Mouse (Mus musculus) lung, postnatal 4 days (tissue): ENCODE data around the gene Magi1.

Experiments used
- DNase-seq, 2 experiments: peaks; one replicate each; pipeline ENCODE4 v3.0.0; 2021

Magi1 gene

DNA sequence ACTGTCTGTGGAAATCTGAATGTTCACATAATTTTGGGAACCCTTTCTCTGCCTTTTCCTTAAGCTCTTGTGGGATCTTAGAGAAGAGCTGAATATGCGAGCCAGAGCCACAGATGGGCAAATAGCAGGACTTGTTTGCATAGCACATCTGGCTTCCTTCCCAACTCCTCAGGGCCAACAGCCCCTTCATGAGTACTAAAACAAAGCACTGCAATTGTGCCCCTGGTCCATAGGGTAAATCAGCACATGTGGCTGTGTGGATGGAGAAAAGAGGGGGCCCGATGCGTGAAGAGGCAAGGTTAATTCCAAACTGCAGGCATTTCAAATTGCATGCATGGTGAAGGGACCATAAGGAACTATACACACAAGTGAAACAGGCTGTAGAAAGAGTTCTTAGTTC lies 180.1 kb downstream of the Magi1 start:
- peak in 1 of 2 experiments; percentile 28 for DNase-seq

DNA sequence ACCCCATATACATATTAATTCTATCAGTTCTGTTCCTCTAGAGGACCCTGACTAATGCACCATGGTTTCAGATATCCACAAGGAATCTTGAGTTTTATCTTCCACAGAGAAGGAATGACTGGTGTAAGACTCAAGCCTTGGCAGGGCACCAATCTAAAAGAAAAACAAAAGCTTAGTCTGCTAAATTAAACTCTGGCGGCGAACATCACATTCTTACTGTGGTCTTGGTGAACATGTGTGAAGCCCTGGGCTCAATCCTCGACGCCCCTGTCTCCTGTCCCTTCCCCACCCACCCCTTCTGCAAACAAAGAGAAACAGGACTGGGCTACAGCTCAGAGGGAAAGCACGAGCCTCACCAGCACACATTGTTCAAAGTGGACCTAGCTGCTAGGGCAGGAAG lies 182.5 kb downstream of the Magi1 start:
- no peak for DNase-seq

DNA sequence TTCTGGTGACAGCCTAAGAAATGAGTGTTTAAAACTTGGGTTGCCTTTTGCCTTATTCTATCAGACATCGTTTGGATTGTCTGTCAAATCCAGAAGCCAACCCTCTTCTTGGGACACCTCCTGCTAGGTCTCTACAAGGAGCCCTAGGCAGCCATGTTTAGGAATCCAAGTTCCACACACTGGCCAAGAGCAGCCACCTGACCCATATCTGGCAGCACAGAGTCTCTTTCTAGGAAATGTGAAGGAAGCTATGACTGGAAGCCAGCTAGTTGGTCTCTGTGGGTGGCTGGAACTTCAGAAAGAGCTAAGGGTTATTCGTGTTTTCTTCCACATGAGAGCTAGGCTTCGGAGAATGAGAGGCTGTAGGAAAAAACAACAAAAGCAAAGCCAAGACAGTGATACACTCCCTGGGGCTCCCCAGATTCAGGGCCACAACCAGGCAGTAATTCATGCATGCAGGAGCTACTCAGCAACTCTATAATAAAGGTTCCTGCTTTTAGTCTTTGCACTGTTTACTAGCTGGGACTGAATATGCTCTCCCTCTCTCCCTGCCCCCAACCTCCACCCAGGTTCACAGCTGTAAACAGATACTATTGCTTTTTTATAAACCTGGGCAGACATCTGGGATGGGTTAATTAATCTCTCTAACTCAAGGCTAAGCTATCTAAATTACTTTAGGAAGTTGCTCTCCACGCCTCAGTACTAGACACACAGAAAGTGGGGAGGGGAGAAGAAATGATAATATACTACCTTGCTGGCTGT lies 188.6 kb downstream of the Magi1 start:
- DNase-seq = no peak

DNA sequence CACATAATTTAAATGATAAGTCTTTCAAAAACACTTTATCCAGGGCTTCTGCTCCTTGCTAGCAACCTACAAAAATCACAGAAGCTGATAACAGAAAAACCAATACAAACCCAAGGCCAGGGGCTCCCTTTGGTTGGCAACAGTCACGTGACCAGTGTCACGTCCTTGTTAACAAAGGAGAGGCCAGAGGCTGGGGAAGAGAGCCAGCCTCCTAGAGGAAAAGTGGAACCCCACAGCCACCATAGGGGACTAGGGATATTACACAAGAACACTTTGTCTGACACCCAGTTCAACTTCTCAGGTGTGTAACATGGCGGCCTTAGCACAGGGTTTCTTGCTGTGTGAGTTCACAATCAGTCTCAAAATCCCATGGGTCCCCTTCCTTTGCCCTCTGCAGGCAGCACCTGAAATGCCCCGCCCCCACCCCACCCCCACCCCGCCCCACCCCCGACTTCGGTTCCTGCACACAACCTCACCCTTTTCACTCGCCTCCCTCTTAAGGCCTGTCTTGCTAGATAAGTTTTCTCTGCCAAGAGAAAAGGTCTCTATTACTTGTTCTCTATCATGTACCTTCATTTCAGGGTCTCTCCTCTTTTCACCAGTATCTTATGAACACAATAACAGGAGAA lies 190.6 kb downstream of the Magi1 start:
- DNase-seq = no peak

DNA sequence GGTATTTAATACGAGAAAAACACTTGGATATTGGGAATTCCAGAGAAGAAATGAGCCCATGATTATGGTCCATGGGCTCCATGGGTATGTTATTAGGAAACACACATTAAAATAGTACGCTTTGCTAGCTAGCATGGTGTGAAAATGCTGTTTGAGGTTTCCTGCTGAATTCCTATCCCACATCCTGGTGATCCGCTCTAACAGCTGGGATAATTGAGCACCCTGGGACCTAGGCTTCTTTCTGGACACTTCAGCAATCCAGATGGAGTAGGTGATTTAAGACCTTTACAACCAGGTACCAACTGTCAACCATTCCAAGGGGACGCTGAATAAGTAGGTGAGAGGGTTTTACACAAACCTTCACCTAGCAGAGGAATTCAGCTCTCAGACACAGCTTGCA lies 191.2 kb downstream of the Magi1 start:
- no peak for DNase-seq

DNA sequence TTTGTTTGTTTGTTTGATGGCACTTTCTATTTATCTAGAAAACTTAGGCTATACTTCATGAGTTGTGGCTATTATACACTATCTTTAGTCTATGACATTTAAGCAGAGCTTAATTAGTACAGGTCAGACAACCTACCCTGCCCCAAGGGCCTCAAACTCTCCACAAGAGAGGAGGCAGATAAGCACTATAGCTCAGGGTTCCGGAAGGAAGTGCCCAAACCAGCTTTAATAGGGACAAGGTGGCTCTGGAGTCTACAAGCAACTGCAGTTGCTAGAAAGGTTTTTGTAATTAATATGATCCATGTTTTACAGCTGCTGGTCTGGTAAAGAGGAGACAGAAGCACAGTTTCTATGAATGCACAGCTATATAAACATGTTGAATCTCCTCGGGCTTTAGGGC lies 196.9 kb downstream of the Magi1 start:
- DNase-seq = no peak

DNA sequence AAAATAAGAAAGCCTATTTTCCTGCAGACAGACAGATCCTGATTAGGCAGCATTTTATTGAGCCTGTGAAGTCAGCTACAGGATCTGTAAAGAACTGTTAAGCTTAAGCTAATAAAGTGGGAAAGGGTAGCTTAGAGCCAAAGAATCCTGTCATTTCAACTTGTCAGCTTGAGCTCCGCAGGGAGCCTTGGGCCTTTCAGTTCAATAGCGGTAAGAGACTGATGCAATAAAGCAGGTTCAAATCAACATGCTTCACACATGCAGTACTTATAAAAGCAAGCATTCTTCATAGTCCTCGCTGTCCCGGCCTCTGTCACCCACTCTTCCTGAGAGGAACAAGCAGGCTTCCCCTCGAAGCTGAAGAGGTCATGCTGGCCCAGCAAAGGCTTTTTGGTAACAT lies 199.0 kb downstream of the Magi1 start:
- no peak for DNase-seq

DNA sequence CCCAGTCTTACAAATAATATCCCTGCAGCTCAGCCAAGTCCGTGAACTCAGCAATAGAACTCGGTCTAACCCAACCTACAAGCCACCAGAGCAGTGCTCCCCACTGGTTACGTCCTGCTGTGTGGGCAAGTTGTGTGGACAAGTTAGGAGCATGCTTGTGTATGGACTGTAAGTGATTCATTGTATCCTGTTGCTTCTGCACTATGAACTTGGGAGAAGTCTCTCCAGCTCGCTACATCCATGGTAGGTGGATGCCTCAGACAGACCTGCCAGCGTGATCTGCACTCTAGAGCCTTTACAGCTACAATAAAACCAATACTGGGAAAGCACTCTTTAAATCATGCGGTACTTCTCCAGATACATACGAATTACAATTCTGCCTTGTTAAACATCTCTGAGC lies 200.3 kb downstream of the Magi1 start:
- no peak for DNase-seq

DNA sequence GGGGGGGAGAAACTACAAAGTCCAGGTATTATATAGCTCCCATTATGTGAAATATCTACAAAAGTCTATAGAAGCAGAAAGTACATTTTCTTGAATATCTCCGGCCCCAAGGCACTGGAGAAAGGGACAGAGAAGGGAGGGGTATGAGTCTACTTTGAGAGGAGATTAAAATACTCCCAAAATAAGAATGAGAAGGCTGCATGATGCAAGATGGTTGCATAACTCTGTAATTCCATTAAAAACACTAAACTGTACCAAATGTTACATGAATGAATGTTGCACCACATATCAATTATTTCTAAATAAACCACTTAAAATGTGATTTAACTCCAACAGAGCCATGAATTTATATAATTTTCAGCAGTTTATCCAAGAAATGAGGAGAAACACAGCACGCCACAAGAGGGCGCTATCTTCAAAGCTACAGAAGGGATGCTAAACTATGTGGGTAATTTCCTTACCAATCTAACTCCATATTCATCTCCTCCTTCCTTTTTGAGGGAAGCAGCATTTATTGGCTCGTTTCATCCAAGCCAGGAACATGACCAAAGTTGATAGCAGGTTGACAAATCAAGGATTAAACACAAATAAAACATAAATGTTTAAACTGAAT lies 202.7 kb downstream of the Magi1 start:
- peak; percentile 62 to 79 for DNase-seq

DNA sequence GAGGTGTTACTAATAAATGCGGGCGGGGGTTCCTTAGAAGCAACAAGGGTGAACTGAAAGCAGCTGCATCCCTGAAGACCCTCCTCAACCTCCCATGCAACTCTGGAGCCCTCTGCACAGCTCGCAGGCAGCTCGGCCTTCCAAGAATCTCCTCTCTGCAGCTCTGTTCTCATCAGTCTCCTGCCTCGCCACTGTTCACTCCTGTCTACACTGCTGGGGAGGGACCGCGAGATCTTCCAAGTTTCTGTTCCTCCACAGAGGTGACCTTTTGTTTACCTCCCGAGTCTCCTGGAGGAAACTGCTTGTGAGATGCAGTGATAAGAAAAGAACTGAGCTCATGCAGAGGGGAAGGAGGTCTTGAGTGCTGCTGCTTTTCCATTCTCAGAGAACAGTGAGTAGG lies 204.8 kb downstream of the Magi1 start:
- no peak for DNase-seq

DNA sequence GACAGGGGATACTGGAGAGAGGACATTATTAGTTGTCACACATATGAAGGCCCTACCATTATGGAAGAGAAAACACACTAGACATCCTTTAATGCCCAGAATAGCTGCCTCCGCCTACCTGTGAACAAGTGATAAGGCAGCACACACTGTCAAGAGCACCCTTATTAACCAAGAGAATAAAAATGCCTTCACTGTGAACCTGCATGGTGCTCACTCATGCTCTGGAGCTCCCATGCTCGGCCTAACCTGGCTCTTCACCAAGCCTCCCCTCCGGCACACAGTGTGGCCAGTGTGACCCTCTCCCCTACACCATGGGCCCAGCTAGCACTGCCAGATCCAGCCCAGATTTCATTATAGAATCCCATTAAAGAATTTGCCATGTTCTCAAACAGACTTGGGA lies 206.7 kb downstream of the Magi1 start:
- DNase-seq = no peak

DNA sequence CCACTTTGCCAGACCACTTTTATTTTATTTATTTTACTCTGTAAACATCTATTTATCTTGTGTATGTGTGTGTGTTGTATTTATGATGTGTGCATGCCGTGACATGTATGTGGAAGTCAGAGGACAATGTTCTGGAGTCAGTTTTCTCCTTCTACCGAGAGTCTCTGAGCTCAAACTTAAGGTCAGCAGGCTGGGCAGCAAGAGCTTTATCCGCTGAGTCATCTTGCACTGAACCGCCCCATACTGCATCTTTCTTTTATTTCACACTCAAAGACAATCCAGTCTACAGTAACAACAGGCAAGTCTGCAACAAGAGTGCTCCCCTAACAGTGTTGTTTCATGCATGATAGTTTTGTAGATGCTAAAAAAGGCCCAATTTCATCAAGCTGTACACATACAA lies 207.7 kb downstream of the Magi1 start:
- DNase-seq = no peak

DNA sequence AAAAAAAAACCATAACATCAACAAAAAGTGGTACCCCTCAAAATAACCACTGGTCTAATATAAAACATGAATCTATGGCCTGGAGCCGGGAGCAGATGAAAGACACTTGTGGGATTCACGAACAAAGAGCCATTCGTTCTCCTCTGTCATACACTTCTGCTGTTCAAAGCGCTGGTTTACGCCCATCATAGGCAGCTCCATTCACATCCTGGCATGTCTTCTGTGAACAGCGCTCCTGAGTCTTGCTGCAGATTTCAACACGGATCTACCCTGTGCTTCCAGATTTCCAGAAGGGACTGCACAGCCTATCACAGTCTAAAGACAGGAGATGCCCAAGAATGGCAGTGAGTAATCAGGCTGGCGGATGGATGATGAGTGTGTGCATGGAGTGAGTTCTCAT lies 208.5 kb downstream of the Magi1 start:
- DNase-seq = no peak

DNA sequence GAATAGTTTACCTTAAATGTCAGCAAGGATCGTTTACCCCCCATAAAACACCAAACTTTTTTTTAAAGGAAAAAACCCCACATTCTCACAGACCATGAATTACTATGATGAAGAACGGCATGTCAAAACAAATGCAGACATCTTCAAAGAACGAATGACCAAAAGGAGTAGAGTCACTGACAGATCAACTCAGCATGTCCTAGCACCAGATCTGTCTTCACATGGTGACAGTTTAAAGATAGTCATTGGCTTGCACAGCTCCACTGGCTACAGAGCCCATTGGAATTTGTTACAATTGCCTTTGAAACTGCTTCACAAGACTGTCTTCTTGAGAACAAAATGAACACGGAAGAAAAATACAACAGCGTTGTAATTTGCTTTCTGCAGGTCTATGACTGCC lies 212.0 kb downstream of the Magi1 start:
- DNase-seq = no peak

DNA sequence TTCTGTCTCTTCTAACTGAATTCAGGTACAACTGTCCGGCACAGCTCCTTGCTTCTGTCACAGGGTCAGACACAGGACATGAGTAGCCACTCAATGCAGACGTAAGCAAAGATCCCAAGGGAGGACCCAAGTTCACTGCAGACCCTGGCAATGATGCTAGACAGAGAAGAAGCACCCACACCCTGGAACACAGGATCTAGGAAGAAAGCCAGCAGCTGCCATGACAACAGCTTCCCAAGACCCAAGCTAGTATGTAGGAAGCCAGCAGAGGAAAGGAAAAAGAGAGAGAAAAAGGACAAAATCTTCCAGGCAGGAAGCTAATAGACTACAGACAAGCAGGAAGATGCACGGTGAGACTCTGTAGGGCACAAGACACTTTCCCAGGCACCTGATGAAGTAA lies 213.0 kb downstream of the Magi1 start:
- no peak for DNase-seq

DNA sequence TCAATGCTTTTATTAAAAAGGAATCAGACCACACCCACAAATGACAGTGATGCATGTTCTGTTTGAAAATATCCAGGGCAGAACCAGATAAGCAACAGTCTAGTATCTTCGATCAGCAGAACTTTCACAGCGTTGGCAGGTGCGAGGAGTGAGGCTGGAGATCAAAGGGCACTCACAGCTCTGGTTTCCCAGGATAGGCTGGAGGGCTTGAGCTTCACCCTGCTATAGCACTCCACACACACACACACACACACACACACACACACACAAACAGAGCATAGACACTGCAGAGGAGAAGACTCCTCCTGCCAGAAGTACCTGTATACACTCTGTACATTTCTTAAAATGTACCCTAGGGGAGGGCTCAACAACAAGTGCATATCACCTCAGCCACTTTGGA lies 214.3 kb downstream of the Magi1 start:
- DNase-seq = no peak

DNA sequence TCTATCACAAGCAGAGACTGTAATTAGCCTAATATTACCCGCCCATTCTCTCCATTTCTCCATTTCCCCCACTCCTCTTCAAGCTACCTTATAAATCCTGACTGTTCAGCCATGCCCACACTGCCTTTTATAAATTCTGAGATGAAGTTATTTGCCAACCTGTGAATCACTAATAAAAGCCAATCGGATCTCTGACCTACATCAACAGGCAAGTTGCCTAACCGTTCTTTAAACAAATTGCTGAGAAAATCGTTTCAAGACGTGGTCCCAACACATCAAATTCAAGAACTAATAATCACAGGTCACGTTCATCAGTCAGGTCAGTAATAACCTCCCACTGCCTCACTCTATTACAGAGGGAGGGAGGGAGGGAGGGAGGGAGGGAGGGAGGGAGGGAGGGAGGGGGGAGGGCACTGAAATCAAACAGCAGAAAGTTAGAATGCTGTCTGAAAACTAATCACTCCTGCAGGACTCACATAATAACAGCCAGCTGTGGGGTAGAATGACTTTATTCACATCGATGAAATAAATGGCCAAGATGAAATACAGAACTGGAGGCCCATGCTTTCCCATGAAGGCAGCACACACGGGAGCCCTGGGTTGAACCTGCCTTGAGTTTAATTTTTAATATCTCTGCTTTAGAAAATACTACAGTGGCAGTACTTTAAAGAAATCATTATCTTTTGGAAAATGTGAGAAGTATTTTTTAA lies 215.8 kb downstream of the Magi1 start:
- DNase-seq = no peak

DNA sequence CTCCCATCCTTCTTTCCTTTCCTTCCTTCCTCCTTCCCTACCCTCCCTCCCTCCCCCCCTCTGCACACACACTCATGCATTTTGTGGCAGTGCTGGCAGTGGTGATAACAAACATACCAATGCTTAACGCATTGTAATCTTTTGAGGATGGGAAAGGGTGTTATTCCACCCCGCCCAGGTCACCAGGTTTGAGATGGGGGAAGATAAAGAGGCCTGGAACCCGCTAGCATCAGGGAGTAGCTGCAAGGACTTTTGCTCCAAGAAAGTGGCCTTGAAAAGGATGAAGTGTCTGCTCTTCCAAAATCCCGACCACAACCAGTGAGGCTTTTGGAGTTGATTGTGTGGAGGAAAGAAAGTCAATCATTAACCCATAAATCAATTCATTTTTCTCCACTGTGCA lies 218.9 kb downstream of the Magi1 start:
- DNase-seq = no peak

DNA sequence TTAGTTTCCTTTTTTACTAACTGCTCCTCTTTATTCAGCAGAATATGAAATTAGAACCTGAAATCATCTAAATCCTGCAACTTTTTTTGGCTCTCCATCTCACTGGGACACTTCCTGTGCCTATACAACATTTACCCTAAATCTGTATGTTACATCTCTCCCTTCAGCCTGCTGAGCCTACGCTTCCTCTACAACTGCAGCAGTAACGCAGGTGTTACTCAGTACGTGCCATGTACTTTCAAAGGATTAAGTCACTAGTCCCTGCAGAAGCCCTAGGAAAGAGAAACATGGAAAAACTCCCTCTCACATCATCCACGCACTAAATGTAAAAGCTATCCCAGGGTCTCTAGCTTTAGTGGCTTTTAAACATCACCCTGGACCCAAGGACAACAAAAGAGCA lies 220.2 kb downstream of the Magi1 start:
- DNase-seq = no peak

DNA sequence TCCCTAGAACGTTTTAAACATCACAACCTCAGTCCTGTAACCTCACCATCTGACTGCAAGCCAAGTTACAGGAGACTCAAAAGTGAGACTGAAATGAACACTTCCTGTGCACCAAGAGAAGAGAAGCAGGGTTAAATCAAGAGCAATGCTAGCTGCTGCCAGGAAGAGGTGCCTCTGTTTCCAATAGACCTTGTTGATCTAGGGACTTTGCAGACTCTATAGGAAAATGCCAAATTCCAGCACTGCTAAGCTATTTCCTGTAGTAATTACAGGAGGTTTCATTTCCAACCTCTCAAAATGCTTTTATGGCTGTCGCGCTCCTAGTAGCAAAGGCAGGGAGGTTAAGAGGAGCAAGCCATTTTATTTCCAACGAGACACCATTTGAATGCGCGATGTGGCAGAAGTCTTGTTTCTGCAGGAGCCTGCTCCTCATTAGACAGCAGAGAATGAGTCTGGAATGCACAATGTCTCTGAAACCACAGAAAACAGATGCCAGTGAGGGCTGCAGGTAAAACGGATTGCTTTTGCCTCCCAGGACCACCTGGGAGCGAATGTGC lies 222.2 kb downstream of the Magi1 start:
- no peak for DNase-seq

DNA sequence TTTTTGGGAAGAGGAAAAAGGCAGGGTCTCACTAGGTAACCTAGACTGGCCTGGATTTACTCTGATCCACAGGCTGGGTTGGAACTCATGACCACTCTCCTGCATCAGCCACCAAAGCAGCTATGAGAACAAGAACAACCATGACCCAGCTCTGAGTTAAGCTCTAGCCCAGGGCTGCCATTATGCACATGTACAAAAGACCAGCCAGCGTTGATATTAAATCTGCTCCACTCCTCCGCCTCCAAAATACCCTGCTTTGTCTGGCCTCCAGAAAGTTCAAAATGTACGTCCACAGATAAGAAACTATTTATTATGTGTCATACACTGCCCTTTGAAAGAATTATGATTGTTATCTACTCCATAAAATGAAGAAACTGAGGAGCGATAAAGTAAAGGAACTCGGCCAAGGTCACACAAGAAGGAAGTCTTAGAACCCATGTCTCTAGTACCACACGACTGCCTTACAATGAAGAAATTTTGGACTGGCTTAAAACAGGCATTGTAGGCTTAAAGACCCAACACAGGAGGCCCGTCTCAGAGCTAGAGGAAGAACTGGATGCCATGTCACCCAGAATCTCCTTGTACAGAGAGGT lies 223.0 kb downstream of the Magi1 start:
- DNase-seq = no peak

DNA sequence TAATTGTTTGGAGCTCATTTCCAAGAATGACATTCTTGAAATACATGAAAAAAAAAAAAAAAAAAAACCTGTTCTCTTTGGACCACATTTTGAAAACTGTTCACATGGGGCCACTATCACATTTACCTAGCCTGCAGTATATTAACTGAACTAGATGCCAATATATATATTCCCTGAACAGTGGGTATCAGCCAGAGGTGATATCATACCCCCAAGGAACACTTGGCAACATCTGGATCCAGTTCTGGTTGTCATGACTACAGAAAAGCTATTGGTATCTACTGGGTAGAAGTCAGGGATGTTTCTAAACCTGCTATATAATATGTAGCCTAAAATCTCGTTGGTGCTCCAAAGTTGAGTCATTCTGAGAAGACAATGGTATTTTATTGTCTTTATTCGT lies 224.6 kb downstream of the Magi1 start:
- no peak for DNase-seq

DNA sequence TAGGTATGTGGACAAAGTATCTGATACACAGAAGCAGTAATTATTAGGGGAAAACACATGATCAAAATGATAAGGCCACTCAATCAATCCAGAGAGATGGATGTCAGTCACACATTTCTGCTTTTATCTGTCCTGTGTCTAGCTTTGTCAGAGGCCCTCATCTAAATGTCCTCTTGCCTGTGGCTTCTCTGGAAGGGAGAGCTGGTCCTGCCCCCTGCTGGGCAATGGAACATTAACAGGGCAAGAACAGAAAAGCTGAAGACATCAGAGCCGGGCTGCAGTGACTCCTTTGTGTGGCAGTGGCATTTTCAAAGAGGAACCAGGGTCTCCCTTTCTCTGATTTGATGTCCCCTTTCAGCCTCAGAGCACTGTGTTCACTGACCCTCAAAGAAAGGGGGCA lies 229.8 kb downstream of the Magi1 start:
- peak; percentile 29 to 42 for DNase-seq
